Mouse (Mus musculus) cerebellum, postnatal 25 days (tissue): ENCODE results near the gene Hes5.

Experiments used
- DNase-seq, 2 experiments: peaks; one replicate each; pipeline ENCODE4 v3.0.0; 2021; ENCODE audit warnings: mixed read lengths in 2 of 2

Hes5 gene

DNA sequence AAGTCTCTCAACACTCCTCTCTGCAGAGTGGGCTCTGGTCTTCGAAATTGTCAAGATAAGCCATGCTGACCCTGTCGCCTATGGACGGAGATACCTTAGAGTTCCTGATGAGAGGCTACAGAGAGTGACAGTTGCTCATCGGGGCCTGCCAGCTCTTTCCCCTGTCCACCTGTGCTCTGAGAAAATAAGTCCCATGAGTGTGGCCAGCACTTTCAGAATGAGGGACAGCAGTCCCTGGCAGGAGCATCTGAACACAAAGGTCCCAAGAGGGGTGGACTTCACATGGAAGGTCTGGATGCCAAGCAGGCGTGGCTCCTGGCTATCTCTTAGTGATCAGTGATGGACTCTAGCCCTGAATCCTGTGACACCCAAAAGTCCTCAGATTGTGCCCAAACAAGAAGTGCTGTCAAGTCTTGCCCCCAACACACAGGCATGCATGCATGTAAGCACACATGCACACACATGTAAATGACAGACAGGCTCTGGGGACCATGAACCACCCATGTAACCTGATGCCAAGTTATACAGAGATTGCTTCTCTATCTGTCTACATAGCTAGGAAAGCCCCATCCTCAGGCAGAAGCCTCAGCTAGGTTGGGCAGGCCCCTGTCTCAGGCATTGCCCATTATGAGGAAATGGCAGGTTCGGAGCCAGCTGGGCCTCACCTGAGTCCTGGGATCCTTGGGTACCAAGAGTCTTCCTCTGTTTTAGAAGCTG lies 17.2 kb upstream of the Hes5 start:
- DNase-seq: no peak

- peak; percentile 74 to 86 for DNase-seq
Measured at GRCm38 (mm10) chr4:154944121-154944590, 16.6 kb upstream of the Hes5 start.

GRCm38 (mm10) chr4:154946319-154946718 lies 14.4 kb upstream of the Hes5 start:
- peak; percentile 71 to 82 for DNase-seq

- DNase-seq: no peak
Measured at GRCm38 (mm10) chr4:154948066-154948939, 12.4 kb upstream of the Hes5 start.

DNA sequence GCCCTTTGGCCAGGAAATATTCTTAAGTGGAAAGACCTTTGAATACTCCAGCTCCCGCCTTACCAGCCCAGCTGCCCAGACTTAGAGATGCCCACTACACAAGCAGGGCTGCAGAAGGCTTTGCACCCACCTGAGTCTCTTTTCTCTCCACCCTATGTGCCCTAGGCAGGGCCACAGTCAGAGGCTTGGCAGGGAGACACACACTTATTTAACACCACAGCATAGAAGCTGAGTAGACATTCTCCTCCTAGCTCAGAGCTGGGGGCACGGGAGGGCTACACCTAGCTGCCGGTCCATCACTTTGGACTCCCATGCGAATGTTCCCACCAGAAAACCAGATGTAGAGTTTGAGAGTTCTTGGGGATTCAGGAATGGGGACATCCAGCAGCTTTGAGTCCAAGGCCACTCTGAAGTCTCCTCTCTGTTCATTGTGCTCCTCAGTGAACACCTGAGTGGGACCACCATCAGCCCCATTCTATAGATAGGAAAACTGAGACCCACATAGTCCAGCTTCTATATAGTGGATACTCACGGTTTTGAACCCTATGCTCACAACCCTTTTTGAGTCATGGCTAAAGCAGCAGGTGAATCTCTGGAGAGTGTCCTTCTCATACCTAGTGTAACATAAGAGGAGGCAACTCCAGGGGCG lies 11.7 kb upstream of the Hes5 start:
- no peak for DNase-seq

GRCm38 (mm10) chr4:154949589-154949982 lies 11.1 kb upstream of the Hes5 start:
- no peak for DNase-seq

GRCm38 (mm10) chr4:154952461-154953241 lies 8.1 kb upstream of the Hes5 start:
- DNase-seq: peak in 1 of 2 experiments; percentile 28

DNA sequence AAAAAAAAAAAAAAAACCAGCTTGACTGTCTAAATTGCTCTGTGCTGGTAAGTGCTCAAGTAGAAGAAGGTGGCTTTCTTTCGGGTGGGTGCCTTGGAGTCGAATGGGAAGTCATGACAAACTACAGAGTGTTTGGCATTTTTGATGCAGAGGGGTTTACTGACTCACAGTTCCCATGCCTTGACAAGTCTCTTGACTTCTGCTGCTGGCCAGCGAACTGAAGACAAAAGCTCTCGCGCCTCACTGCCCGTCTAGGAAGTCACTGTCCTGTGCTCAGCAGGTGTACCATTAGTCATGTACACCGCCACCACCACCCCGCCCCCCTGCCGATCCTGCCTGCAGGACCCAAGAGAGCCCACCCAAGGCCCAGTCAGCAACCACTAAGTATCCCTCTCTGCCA lies 4.1 kb upstream of the Hes5 start:
- DNase-seq: peak in 1 of 2 experiments; percentile 23

DNA sequence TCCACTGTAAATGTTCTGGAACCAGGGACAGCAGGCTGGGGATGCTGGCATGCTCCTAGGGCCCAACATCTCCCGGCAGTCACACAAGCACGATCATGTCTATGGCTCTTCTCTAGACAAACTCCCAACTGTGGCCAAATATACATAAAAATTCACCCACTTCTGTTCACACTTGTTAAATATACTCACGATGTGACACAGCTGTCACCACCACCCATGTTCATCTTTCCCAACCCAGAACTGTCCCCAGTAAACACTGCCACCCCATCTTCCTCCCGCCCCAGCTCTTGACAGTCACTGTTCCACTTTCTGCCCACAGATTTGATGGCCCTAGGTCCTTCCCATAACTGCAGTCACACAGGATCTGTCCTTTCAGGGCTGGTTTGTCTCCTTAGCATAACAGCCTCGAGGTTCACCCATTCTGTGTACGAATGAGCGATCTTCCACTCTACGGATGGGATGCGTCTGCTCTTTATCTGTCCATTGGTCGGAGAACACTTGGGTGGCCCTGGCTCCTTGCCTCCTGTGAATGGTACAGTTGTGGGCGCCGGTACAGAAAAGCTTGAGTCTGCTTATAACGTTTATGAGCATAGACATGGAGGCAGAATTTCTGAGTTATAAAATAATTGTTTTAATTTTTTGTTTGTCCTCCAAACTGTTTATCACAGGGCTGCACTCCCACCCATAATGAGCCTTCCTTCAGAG lies 3.3 kb upstream of the Hes5 start:
- peak in 1 of 2 experiments; percentile 34 for DNase-seq

DNA sequence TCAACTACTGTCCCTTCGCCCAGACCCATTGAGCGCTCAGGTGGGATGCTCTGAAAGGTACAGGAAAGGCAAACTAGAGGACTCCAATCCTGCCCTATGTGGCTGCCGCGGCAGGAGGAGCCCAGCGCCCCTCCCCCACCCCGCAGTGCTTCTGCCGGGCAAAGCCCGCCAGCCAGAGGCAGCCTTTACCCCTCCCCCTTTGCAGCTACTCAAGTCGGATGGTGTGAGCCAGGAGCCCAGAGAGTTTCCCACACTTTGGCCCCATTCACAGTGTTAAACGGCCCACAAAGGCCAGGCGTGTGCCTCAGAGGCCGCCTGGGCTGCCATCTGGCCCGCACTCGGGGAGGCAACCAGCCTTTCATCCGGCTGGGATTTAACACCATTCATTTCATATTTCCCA lies 2.6 kb upstream of the Hes5 start:
- DNase-seq: peak; percentile 66 to 80

GRCm38 (mm10) chr4:154958621-154959020 lies 2.1 kb upstream of the Hes5 start:
- no peak for DNase-seq

GRCm38 (mm10) chr4:154960021-154960689 lies 568 bp upstream of the Hes5 start:
- DNase-seq: peak in 1 of 2 experiments; percentile 52

GRCm38 (mm10) chr4:154961226-154961738 lies 559 bp downstream of the Hes5 start:
- DNase-seq: peak; percentile 65 to 68

- no peak for DNase-seq
Measured at GRCm38 (mm10) chr4:154961911-154962310, 1.2 kb downstream of the Hes5 start.

DNA sequence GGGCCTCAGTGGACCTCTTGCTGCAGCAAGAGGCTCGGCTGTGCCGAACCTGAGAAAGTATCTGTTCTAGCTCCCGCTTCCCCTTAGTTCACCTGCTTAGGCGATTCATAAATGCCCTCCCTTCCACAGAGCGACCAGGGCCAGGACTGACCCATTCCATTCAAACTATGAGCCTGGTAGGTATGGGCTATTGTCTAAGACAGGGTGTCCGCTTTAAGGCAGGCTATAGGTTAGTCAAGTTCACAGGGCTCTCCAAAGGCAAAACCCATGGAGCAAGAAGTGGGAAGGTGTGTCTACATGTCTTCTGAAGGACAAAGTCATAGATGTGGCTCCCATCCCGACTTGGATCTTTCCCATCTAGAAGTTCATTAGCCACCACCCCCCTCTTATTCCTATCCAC lies 2.0 kb downstream of the Hes5 start:
- DNase-seq: no peak

- peak in 1 of 2 experiments; percentile 40 for DNase-seq
Measured at GRCm38 (mm10) chr4:154963190-154963836, 2.6 kb downstream of the Hes5 start.

DNA sequence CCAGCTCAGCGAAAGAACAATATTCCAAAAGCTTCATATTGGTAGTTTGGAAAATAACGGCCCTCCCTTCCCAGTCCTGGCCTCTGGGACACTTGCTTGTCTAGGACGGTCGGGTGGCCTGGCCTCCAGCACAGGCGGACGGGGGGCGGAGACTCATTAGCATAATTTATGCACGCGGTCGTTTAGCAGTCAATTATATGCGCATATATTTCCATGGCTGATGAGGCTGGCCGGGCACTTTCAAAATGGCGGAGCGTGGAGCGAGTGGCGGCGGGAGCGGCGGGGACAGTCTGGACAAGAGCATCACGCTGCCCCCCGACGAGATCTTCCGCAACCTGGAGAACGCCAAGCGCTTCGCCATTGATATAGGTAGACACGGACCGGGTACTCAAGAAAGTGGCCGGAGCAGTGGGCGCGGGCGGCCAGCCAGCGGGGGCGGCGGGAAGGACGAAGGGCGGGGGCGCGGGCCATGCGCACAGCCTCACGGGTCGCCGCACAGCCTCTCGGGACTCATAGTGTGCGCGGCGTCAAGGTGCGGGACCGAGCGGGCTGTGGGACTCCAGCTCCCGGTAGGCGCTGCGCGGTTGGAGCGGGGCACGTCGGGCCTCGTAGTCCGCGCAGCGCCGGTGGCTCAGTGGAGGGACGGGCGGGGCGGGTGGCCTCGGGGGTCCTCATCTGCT lies 3.3 kb downstream of the Hes5 start, which contains the start of gene Pank4:
Gene Pank4, plus strand, starts transcription at position 223 of the 680 bp plus-strand sequence.
- peak; percentile 96 to 97 for DNase-seq

- no peak for DNase-seq
Measured at GRCm38 (mm10) chr4:154964581-154965235, 4.0 kb downstream of the Hes5 start.

DNA sequence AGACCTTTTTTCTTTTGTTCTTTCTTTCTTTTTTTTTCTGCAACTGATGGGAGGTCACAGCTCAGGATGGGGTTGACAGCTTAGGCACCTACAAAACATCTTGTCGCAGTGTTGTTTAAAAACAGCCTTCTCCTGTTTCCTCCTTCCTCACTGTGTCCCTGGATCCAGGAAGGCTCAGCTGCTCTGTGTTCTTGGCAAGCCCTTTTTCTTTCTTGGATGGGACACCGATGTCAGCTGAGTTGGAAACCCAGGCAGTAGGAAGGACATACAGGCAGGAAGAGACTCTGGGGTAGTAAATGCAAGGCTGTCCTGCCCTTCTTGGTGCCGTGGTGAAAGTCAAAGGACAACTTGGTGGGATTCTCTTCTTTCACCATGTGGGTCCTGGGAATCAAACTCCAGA lies 5.1 kb downstream of the Hes5 start:
- DNase-seq: no peak
